Mouse (Mus musculus) testis, adult 2 months (tissue): Measurements from ENCODE around the gene Spata32. TPM values are rescaled to one million over a fixed set of nuclear protein-coding genes. Genes with fewer than 3 reads are reported as not detected.

Experiments
- H3K27ac ChIP-seq: fragments of 200-500 bp; 2 replicates; pipeline ENCODE4 v1.5.1; 2012; ENCODE audit warnings: low read depth, low read length; ENCODE audit not compliant: control insufficient read depth, insufficient read depth
- H3K27me3 ChIP-seq: fragments of 200-500 bp; 2 replicates; pipeline ENCODE4 v1.6.1; 2012; ENCODE audit warnings: mild to moderate bottlenecking, low read length, moderate library complexity; ENCODE audit not compliant: control insufficient read depth, insufficient read depth
- H3K36me3 ChIP-seq: fragments of 200-500 bp; 2 replicates; pipeline ENCODE4 v1.6.1; 2012; ENCODE audit warnings: mild to moderate bottlenecking, low read length; ENCODE audit not compliant: control insufficient read depth, insufficient read depth
- H3K4me1 ChIP-seq: fragments of 200-500 bp; 2 replicates; pipeline ENCODE4 v1.6.1; 2012; ENCODE audit warnings: low read length; ENCODE audit not compliant: control insufficient read depth, insufficient read depth
- H3K4me3 ChIP-seq: fragments of 200-500 bp; 2 replicates; pipeline ENCODE4 v1.5.1; 2012; ENCODE audit warnings: low read depth, mild to moderate bottlenecking, low read length, moderate library complexity, mixed read lengths; ENCODE audit not compliant: control insufficient read depth
- CTCF ChIP-seq: fragments of 200-500 bp; IDR thresholded peaks from 2 replicates; pipeline ENCODE4 v1.5.1; 2012; ENCODE audit warnings: low read depth, mild to moderate bottlenecking, inconsistent platforms, low read length, moderate library complexity; ENCODE audit not compliant: control insufficient read depth, insufficient read depth, insufficient replicate concordance
- POLR2A ChIP-seq: fragments of 200-500 bp; IDR thresholded peaks from 2 replicates; pipeline ENCODE4 v1.6.1; 2012; ENCODE audit warnings: low read depth, mild to moderate bottlenecking, inconsistent platforms, low read length, moderate library complexity; ENCODE audit not compliant: control insufficient read depth
- polyA plus RNA-seq: library from polyadenylated mRNA; depleted of rRNA; stranded (reverse); fragments of >200 nt; gene quantifications from 2 replicates; pipeline ENCODE4 v1.2.3, GENCODE M21; 2012

The Spata32 gene
- polyA plus RNA-seq, 1 experiment = 142 TPM

DNA sequence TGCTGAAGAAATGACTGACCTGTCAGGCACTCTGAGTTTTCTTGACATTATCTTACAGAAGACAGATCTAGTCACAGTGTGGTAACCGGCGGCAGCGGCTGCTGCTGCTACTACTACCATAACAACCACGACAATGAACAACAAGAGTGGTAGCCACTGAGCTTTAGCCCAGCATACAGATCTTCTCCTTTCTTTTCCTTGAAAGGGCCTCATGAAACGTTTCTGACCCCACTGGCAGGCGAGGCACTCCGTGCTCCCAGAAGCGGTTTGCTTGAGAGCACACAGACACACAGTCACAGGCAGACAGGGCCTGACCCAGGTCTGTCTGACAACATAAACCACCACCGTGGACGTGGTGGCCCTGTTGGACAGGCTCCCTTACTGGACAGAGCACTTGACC, 45.3 kb upstream of the Spata32 start:
- Histone ChIP-seq H3K4me3 (no peak overlapping the region), H3K27me3 (no peaks in the 10 kb centered on the region), H3K27ac (no peak overlapping the region), H3K4me1 (peaks cover 9% of the 10 kb centered on the region), H3K36me3 (no peaks in the 10 kb centered on the region)
- TF ChIP-seq CTCF = no peak
- TF ChIP-seq POLR2A = no peak

DNA sequence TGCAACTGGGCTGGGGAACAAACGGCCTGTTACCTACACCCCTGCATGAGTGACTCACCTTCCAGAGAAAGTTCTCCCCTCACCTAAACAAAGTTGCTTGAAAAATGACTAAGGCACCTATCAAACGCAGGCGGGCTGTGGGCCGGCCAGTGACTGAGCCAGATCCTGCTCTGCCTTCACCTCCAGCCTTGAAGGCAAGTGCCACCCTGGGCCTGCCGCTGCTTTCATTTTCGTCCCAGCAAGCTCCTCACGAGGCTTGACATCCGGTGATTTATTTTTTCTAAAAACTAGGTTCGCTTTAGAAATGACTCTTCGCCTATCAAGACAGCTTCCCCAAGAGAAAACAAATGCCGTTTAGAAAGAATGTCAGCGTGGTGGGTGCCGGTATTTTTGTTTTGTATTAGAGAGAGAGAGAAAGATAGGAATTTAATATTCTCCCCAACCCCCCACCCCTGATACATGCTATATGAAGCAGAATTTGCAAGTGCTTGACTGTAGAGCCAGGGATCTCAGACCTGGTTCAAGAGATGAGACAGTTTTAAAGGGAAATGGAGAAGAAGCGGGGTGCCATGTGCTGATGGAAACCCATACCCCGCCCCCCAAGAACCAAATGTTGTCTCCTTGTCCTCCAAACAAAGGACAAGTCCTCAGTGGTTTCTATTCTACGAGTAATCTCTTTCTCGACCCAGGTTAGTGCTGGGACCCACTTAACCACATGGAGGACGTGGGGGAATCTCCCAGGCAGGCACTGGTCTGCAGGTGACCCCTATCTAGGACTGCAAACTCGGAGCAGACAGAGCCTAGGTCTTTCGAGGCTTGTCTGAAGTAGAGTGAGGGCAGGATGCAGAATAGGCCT, 44.4 kb upstream of the Spata32 start:
- H3K4me1 ChIP-seq = peaks cover 9% of the 10 kb centered on the region

DNA sequence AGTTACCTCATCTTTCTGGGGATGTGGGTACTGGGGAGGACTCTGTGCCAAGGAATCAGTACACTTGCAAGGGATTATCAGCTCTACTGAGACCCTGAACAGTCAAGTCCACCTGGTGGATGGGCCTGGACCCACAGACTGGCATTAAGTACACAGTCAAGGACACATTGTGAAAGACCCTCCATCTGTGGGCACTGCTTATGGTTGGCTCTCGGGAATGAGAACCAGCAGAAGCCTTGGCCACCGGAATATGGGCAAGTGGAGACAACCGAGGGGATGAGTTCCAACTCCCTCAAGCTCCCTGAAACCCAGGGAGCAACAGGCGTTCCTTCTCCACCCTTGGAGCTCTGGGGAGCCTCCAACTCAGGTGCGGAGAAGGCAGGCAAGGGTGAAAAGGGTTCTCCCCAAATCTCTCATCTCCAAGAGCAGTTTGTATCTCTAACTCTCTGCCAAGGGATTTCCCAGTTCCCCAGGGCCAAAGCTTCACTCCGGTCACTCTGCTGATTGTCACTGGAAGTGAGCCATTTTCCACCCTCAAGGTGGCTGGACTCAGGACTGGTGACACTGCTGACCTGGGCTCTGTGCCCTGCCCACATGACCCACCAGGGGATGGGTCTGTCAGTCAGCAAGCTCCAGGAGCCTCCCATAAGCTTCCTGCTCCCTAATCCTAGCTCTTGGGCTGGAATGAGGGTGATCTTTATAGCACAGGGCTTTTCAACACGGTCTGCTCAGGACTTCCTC, 43.6 kb upstream of the Spata32 start:
- no peak overlapping the region for H3K4me3 ChIP-seq
- H3K27ac ChIP-seq = peak overlapping the region; percentile 10; the same call in 1 of the 2 replicates
- H3K4me1 ChIP-seq = peaks cover 9% of the 10 kb centered on the region
- no peaks in the 10 kb centered on the region for H3K36me3 ChIP-seq
- TF ChIP-seq POLR2A (no peak), CTCF (no peak)
- no peaks in the 10 kb centered on the region for H3K27me3 ChIP-seq

More for the DNA sequence above, 44.4 kb upstream of the Spata32 start:
- no peak overlapping the region for H3K4me3 ChIP-seq
- no peaks in the 10 kb centered on the region for H3K36me3 ChIP-seq
- peak overlapping the region; percentile 10; the same call in 1 of the 2 replicates for H3K27ac ChIP-seq
- H3K27me3 ChIP-seq = no peaks in the 10 kb centered on the region
- TF ChIP-seq CTCF (no peak), POLR2A (no peak)

DNA sequence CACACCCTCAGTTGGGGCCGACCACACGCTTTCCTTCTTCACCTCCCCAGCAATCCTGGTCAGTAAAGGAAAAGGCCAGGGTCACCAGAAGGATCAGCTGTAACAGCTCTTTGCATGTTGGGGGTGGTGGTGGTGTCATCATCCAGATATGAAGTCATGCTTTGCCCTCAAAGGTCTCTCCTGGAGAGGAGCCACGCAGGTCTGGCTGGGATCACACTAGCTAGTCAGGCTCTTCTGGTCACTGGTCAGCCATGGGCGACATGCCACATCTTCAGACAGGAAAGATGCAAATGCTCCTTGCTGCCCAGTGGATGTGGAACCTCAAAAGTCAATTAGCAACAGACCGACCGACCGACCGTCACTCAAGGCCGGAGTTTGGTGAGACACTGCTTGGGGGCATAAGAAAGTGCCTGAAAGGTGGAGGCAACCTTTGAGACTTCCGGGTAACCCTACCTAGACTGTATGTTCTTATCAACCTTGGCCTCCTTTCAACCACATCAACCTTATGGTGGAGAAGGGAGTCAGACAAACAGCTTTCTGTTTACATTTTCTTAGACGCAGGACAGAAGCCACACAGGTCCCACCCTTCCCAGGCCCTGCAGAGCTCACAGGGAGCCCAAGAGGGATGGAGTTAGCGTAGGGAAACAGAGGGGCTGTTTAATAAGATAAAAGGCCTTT, 42.4 kb upstream of the Spata32 start:
- no peak overlapping the region for H3K4me3 ChIP-seq
- no peaks in the 10 kb centered on the region for H3K36me3 ChIP-seq
- no peaks in the 10 kb centered on the region; the same call in 1 of the 2 replicates for H3K4me1 ChIP-seq
- TF ChIP-seq POLR2A (no peak), CTCF (no peak)
- H3K27me3 ChIP-seq = no peaks in the 10 kb centered on the region
- no peak overlapping the region for H3K27ac ChIP-seq

DNA sequence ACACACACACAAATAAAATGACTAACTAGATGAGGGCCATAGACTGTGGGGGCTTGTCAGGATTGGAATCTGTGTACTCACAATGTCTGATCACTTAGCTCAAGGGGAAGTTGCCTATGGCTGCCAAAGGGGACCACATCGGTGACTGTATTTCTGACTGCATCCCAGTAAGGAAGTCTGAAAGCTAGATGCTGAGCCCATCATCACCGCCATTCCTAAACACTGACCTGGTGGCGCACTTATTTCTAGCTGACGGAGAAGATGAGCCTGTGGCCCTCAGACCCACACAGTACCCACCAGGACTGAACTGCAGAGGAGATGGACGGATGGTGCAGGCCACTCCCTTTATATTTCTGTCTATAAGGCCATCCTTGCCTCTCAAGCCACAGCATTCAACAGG, 41.8 kb upstream of the Spata32 start:
- Histone ChIP-seq H3K4me3 (no peak overlapping the region), H3K27me3 (no peaks in the 10 kb centered on the region), H3K27ac (no peak overlapping the region), H3K4me1 (no peaks in the 10 kb centered on the region; the same call in 1 of the 2 replicates), H3K36me3 (no peaks in the 10 kb centered on the region)
- TF ChIP-seq POLR2A (no peak), CTCF (no peak)

DNA sequence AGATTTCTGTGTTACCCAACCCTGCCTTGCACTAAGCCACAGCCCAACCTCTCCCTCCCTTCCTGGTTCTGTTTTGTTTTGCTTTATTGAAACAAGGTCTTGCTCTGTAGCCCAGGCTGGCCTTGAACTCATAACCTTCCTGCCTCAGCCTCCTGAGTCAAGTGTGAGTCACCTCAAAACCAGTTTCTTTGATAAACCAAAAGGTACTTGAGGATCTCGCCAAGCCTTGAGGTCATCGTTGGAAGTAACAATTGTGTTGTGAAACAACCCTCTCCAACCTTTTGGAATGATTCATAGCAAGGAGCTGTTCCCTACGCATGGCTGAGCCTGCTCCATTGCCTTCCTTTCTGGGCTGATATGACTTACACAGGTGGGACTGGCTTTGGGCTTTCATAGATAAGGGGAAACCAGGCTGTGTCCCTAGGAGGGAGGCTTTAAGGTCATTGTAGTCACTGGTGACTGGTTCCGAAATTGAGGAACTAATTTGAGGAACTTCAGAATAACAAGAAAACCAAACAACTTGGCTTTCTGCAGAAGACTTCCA, 39.8 kb upstream of the Spata32 start:
- H3K4me1 ChIP-seq = no peaks in the 10 kb centered on the region
- H3K27me3 ChIP-seq = no peaks in the 10 kb centered on the region
- no peaks in the 10 kb centered on the region for H3K36me3 ChIP-seq
- H3K4me3 ChIP-seq = no peak overlapping the region
- no peak overlapping the region for H3K27ac ChIP-seq
- no peak for TF ChIP-seq POLR2A
- no peak for TF ChIP-seq CTCF
